Mouse (Mus musculus): ENCODE measurements around the gene D3Ertd751e.

Gene D3Ertd751e

GRCm38 (mm10) chr3:41742278-41742934 lies at the start of gene D3Ertd751e, which contains the start of gene Sclt1:
D3Ertd751e (plus strand) TSS chr3:41742611.
Sclt1 (minus strand) TSS chr3:41742514.
- CTCF ChIA-PET, result no interaction called here

- CTCF ChIA-PET, result no interaction called here
These were observed 46.7 kb upstream of the D3Ertd751e start for GRCm38 (mm10) chr3:41695681-41696080.

- CTCF ChIA-PET, result interaction anchor here (1.4 kb wide), 1 partner anchor 10 kb away, joined by 3 read pairs; no protein-coding TSS in a partner anchor
These were observed 672 bp upstream of the D3Ertd751e start for GRCm38 (mm10) chr3:41741601-41742277.

- CTCF ChIA-PET, result no interaction called here
These were observed 1.0 kb downstream of the D3Ertd751e start for GRCm38 (mm10) chr3:41743436-41743835.

- CTCF ChIA-PET, result no interaction called here
These were observed 12.1 kb downstream of the D3Ertd751e start for GRCm38 (mm10) chr3:41754556-41754955.

- CTCF ChIA-PET, result no interaction called here
These were observed 19.7 kb downstream of the D3Ertd751e start for GRCm38 (mm10) chr3:41762091-41762490.

GRCm38 (mm10) chr3:41812447-41812846 lies 70.0 kb downstream of the D3Ertd751e start:
- CTCF ChIA-PET, result no interaction called here
